Mouse (Mus musculus): ENCODE results near the gene Pde4dip.

Pde4dip gene

DNA sequence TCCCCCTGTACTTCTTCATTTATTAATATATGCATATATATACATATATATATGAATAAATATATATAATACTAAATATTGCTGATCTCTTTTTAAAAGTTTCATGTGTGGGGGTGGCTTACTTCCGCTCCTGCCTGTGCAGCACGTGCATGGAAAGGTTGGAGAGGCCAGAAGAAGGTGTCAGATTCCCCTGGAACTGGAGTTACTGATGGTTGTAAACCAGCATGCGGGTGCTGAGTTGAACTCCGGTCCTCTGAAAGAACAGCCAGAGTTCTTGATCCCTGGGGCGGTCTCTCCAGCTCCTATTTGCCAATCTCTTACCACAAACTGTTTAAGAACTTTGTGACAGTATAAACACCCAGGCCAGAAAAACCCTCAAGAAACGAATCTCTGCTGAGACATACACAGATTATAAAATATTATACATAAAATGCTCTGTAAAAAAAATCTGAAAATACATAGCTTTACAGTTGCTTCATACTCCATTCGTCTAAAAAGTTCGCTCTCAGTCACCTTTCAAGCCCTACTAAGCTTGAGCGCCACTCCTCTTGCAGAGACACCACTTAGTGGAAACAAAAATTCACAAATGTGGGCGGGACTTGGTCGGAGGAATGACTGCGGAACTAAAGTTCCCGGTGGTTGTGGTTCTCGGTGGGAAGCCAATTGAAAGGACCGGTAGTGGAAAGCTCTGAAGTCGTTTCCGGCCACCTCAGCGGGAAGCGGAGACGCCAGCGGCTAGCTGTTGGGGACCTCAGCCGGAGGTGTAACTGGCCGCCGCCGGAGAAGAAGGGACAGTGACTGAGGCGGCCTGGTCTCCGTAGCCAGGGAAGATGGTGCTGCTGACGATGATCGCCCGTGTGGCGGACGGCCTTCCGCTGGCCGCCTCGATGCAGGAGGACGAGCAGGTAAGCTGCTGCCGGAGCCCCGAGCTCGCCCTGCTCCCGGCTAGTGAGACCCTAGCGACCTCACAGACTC, 12.3 kb upstream of the Pde4dip start, which contains the start of gene Sec22b:
TSS of gene Sec22b (plus strand) at position 675 of the 975 bp plus-strand sequence.
- DNase-seq (ENCODE audit: low spot score in 2 of 2): peak; percentile 78 to 86

DNA sequence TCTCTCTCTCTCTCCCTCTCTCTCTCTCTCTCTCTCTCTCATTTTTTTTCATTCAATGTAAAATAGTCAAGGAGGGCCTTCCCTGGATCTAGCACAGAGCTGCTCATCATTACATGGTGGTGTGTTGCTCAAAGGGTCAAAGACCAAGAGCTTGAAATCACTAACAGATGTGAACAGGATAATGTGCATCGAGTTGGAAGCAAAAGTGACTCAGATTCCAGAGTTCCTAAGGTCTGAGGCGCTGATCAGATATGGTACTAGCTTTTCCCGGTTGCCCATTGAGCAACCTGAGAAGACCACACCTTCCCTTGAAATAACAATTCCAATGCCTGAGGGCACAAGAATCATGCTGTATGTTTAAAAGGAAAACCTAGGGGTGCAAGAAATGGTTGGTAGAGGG, 9.9 kb upstream of the Pde4dip start:
- DNase-seq (ENCODE audit: low spot score in 2 of 2): no peak

DNA sequence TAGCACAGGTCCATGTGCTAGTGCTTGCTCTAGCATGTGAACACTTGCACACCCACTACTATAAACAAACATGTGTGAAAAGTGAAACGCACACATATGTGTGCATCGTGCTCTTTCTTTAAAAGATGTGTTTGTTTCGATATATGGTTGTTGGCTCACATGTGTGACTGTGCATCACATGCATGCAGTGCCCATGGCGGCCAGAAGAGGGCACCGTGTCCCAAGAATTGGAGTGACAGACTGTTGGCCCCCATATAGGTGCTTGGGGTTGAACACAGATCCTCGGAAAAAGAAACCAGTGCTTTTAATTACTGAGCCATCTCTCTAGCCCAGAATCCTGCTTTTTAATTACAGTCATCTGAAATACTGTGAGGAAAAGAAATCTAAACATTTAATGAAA, 6.2 kb upstream of the Pde4dip start:
- peak; percentile 39 to 74 for DNase-seq (ENCODE audit: low spot score in 2 of 2)

DNA sequence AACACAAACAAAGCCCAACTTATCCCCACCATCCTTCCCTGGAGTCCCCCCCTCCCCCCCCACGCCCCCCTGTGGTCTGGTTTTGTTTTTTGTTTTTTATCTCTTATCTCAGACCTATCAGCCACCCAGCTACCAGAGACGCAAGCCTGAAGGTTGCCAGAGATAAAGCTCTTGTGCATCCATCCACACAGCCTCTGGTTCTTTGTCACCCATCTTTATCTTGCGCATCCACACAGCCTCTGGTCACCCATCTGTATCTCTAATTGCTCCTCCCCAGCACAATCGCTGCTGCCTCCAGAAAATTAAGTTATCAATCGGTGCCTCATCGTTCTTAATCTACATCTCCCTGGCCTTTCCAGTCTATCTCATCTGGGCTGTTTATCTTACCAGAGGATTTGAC, 1.7 kb upstream of the Pde4dip start:
- no peak for DNase-seq (ENCODE audit: low spot score in 2 of 2)

DNA sequence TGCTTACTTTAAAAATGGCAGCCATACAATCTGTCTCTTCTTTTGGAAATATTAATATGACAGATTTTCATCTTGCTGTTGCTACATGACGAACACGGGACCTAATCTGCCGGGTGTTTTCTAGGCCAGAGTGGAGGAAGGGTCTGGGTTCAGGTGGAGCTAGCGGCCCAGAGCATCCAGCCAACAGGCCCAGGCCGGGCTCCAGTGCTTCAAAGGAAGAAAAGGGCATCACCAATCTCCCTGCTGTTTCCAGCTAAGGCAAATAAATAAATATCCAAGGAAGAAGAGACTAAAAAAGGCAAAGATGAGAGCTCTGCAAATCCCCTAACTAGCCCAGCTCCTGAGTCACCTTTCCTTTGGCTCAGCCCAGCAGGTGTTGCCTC, 731 bp downstream of the Pde4dip start:
- DNase-seq (ENCODE audit: low spot score in 2 of 2): no peak

DNA sequence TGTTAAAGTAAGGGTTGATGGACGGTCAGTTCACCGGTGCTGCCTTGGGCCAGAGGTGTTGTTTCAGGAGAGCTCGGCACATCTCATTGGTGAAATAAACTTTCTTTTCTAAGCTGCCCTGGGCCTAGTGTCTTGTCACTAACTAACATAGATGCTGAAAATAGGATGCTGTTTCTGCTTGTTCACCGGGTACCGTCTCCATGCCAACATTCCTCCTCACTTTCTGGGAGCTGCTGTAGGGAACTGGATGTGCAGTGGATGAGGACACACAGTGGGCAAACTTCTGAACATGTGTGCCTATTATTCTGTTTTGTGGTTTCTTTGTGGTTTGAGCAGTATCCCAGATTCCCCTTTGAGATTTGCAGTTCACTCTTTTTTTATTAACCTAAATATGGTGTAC, 6.9 kb downstream of the Pde4dip start:
- DNase-seq (ENCODE audit: low spot score in 2 of 2): no peak

DNA sequence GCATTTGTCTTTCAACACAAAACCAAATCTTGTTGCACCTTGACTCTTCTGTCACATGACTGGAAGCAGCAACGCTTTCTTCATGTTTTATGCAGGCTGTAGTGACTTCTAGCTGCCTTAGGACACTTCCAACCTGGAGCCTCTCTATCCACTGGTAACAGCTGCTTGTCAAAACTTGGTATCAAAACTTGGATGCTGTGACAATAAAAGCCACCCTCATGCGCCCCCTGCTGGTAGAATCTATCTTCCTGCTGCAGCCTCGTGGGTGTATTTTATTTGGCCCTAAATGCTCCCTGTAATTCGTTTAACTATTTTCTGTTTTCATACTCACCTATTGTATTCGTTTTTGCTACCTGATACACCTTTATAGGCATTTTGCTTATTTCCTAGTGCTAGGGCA, 9.3 kb downstream of the Pde4dip start:
- DNase-seq (ENCODE audit: low spot score in 2 of 2): peak; percentile 41 to 81

DNA sequence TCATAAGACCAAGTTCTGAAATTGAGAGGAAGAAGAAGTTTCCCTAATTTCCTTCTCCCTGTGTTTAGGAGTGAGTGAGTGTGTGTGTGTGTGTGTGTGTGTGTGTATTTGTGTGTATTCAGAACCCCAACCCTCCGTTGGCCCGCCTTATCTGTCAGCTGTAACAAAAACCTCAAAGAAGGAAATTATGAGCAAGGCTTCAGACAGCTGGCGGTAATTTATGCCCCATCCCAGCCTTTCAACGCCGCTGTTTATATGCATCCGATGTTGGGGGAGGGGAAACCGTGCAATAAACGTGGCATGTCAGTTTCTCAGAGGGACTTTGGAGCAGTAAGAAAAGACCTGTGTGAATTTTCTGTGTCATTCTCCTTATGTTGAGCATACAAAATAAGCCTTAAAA, 12.2 kb downstream of the Pde4dip start:
- DNase-seq (ENCODE audit: low spot score in 2 of 2): no peak

DNA sequence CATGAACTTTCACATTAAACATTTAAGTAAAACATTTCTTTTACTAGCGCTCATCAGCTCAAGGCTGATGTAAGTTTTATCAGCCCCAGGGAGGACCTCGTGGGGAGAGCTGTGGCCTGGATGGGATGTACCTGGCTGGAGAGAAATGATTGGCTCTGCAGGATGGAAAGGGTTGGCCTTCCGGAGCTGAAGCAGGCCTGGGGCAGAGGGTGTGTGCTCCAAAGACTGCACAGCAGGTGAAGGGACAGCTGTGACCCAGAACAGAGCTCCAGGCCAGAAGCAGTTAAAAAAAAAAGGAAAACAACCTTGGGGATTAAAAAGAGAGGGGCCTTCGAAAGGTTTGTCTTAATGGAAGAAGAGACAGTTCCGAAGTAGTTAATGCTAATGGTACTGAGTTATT, 13.7 kb downstream of the Pde4dip start:
- no peak for DNase-seq (ENCODE audit: low spot score in 2 of 2)

DNA sequence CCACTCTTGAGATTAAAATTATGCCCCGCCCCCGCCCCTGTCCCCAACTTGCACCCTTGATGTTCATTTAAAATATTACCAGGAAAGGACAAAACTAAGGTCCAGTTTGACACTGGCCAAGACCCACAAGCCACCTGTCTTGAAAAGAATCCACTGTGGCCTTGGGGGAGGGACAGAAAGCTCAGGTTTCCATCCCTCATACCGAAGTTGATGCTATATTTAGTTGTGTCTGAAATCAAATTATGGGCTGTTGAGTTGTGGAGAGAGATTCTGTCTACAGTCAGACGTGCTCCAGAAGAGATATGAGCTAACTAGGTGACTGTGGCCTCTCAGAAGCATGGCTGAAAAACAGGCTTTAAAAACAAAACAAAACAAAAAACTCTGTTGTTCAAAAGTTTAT, 18.8 kb downstream of the Pde4dip start:
- no peak for DNase-seq (ENCODE audit: low spot score in 2 of 2)

DNA sequence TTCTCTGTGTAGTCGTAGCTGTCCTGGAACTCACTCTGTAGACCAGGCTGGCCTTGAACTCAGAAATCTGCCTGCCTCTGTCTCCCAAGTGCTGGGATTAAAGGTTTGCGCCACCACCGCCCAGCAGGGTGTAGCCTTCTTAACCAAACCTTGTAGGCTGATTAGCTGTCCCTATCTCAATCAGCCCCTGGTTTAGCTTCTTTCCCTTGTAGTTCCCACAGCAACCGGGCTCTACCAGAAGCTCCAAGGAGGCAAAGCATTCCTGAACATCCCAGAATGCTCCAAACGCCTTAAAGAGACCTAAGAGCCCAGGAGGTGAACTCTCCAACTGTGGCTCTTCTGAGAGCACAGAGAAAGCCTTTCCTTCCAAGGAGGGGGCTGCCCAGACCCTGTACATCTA, 19.8 kb downstream of the Pde4dip start:
- DNase-seq (ENCODE audit: low spot score in 2 of 2): no peak

DNA sequence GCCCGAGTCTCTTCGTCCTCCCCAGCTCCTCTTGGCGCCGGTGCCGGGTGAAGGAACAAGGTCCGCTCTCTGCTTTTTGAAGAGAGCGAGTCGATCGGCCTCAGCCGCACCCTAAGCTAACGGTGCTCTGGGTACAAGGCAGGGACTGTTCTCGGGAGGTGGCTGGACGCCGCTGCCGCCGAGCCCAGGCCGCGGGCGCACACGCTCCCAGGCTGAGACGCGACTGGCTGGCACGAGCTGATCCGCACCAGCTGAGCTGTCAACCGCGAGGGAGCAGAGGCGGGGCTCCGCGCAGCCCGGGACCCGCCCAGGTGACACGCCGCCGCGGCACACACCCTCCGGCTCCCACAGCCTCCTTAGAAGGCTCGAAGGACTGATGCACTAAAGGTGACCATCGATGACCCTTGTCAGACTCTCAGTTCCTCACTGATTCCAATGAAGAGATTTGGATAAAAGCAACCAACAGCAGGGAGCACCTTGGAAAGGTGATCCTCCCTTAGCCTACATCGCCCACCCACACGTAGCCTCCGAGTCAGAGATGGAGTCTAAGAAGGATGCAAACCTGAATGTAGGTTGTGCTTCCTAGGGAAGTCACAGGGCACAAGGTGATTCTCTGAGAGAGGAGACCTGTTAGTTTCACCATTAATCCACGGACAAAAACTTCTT, 20.4 kb downstream of the Pde4dip start:
- peak; percentile 10 to 47 for DNase-seq (ENCODE audit: low spot score in 2 of 2)

DNA sequence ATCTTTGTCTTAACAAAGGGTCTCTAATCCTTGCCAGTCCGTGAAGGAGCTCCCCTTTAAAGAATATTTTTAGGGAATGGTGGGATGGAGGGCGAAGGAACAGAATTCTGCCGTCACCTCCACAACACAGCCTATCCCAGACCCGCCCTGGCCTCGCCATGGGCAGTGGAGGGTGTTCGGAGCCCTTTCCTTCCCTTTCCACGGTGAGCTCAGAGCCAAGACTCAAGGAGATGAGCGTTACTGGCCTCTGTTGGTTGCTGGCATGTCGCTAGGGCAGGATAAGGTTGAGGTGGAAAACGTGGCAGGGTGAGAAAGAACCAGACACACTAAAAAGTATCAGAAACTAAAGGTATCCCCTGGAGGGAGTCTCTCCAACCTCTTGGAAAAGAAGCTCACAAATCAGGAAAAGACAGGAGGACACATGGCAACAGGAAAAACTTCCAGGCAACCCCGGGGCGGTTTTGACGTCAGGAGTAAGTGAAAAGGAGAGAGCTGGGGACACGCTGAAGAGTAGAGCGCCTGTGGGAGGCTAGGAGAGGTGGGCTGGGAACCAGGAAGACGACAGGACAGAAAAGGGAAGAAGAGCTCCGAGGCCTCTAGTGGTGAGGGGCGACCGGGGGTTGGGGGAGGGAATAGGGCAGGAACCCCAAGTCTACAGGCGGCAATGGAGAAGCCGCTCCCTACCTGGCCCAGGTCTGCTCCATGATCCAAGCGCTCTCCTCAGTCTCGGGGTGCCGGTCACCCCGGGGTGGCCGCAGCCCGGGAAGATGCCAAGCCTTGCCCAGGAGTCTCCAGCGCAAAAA, 21.1 kb downstream of the Pde4dip start:
- DNase-seq (ENCODE audit: low spot score in 2 of 2): no peak

DNA sequence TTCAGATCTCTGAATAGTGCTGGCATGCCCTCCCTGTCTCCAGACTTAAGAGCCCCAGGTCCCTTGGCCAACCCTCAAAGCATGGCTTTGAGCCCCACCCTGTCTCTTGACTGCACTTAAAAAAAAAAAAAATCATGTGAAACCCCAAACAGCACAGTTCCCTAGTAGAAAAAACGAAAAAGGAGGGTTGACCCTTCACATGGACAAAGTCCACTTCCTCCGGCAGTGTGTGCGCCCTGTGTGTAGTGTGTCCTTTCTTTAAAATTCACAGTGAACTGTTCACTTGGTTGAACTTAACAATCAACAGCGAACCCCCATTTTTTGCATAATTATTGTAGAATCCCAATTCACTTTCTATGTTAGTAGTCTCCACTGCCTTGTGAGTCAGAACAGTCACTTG, 21.8 kb downstream of the Pde4dip start:
- no peak for DNase-seq (ENCODE audit: low spot score in 2 of 2)

DNA sequence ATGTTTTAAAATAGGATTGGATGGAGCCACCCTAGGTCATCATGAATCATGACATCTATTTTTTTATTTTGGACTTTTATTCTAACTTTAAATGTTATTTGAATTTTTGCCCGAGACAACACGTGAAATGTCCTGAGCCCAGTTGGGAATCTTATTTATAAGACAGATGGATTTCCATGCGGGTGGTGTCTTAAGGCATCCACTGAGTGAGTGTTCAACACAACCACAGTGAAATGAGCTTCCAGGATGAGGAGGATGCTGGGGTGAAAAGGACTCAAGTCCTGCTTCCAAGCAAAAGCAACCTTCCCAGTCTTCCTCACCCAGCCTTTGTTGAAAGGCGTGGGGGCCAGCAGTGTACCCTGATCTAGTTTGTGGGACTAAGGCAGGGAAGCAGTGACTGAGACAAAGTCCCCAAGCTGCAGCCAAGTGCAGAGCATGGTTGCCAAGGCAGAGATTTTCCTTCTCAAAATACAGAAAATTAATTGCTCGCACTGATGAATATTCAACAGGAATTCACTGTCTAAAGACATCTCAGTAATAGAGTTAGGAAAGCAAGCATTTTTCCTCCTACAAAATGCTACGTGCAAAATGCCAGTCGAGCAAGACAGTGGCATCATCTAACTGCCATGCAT, 27.6 kb downstream of the Pde4dip start:
- no peak for DNase-seq (ENCODE audit: low spot score in 2 of 2)

DNA sequence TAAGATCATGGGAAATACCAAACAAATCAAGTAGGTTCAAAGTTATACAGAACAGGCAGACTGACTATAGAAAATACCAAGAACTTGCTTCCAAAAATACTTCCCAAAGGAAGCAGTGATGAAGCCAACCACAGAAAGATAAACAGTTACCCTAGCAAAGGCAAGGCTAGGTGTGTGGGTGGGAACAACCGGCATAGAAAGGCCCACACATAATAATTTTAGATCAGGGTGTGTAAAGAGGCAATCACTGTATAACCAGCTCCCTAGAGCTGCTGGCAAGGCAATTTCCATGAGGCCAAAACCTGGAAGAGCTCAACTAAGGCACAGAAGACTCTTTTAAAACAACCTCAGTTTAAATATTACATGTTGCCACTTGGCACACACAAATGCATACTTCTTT, 29.1 kb downstream of the Pde4dip start:
- DNase-seq (ENCODE audit: low spot score in 2 of 2): no peak

DNA sequence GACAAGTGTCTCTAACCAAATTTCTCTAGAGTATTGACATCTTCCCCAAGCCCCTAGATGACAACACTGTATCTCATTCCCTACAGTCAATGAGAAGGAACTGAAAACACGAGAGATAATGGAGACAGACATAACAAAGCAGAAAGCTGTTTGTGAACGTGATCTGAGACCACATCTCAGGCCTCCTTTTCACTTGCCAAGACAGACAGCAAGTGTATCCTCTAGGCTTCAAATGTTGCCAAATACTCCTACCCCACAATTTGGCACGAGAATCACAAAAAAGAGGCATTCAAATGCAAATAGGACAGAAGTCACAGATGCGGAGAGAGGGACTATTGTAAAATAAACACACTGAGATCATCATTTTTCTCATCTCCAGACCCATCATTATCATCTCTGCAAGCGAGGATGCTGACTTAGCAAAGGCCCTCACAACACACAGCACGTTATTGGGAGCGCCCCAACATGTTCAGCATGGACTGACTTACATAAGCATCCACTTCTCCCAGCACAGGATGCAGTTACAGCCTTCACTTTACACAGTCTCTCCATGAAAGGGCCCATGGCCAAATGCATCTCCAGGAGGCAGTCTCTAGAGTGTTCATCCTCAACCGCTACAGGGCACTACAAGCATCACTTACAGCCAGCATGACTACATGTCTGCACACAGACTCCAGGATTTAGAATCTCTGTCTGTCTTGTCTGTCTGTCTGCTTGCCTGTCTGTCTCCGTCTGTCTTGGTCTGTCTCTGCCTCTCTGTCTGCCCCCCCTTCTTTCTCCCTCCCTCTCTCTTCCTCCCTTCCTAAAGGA, 33.7 kb downstream of the Pde4dip start:
- no peak for DNase-seq (ENCODE audit: low spot score in 2 of 2)

DNA sequence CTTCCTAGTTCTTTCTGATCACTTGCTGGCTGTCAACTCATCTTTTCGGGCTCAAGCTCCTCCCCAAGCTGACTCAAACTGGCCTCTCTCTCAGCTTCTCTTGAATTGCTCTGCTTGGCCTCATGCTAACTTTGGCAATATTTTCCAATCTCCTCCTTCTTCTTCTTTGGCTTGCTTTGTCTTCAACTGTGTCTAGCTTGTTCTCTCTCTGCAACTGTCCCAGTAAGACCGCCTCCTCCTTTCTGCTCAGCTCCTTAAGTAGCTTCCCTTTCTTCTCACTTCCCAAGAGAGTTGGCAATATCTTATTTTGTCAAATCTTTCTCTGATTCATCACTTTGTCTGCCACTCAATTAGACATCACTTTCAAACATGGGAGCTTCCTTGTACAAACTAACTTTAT, 36.7 kb downstream of the Pde4dip start:
- no peak for DNase-seq (ENCODE audit: low spot score in 2 of 2)

DNA sequence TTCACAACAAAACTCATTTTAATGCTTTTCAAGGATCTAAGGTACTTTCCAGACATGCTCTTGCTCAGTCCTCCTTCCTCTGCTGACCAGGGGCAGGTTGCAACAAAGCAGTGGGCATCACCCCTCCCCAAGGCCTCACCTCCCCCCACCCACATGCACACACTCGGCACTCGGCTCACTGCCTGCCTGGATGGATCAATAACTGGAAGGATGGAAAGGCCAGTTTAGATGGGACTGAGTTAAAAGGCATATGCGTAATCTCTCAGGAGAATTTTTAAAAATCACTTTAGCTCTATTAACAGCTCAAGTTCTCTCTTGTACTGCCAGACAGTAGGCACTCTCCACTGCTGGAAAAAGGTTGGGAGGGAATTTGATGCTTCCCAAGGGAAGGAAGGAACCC, 40.9 kb downstream of the Pde4dip start:
- no peak for DNase-seq (ENCODE audit: low spot score in 2 of 2)

DNA sequence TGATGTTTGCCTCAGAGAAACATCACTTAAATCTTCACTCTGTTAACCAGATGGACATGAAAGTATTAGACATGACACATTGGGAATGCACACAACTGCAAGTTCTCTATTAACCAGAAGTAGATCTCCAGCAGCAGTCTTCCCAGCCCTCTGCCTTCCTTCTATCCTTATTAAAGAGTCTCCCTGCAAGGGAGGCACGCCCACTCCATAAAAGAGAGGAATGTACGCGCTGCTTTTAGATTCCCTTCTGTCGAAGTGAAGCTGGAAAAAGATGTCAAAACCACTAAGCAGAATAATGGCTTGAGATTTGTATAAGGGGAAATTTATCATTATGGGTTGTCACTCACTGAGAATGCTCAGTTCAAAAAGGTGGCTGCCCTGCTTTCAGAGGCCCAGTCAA, 42.1 kb downstream of the Pde4dip start:
- DNase-seq (ENCODE audit: low spot score in 2 of 2): no peak

DNA sequence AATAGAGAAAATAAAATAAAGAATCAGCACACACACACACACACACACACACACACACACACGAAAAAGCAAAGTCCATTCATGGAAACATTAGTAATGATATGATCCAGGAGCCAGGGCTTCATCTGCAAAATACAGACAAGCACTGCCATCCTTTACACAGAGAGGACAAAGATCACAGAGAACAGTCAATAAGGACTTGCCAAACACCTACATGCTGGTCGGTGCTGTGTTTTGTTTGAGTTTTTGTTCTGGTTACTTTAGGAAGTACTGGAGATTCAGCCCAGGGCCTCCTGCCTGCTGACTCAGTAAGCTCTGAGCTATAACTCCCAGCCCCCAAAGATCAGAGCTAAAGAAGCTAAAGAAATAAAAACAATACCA, 43.7 kb downstream of the Pde4dip start:
- no peak for DNase-seq (ENCODE audit: low spot score in 2 of 2)

Data from spleen, postnatal 10 days (tissue).